Mouse (Mus musculus) lung, embryonic 16.5 days (tissue): Measurements from ENCODE around the gene Cenpm. TPM values are rescaled to one million over a fixed set of nuclear protein-coding genes. Genes with fewer than 3 reads are reported as not detected.
A peak's percentile ranks its signal among the peaks of the same experiment; 100 is the strongest.

Experiments used
- ATAC-seq: fragments of 200-750 bp; cut with Nextera tagmentation; 2 replicates; pipeline ENCODE4 v1.8.0; 2017; ENCODE audit warnings: low read depth, mild to moderate bottlenecking, moderate library complexity
- H3K27ac ChIP-seq: fragments of 300-500 bp; sonication (generic); 2 replicates; pipeline ENCODE4 v1.5.1; 2014; ENCODE audit warnings: mild to moderate bottlenecking, control low read depth, low read length
- H3K27me3 ChIP-seq: fragments of 300-500 bp; sonication (generic); 2 replicates; pipeline ENCODE4 v1.6.1; 2014; ENCODE audit warnings: low read depth, low read length, mixed read lengths; ENCODE audit not compliant: control insufficient read depth, insufficient read depth
- H3K36me3 ChIP-seq: fragments of 300-500 bp; sonication (generic); 2 replicates; pipeline ENCODE4 v1.6.1; 2014; ENCODE audit warnings: low read length; ENCODE audit not compliant: control insufficient read depth, insufficient read depth
- H3K4me1 ChIP-seq: fragments of 300-500 bp; sonication (generic); replicated peaks from 2 replicates; pipeline ENCODE4 v1.6.1; 2014; ENCODE audit warnings: low read length, mixed read lengths; ENCODE audit not compliant: control insufficient read depth, insufficient read depth
- H3K4me2 ChIP-seq: fragments of 300-500 bp; sonication (generic); 2 replicates; pipeline ENCODE4 v1.6.1; 2014; ENCODE audit warnings: low read depth, low read length, control low read depth
- H3K4me3 ChIP-seq: fragments of 300-500 bp; sonication (generic); 2 replicates; pipeline ENCODE4 v1.5.1; 2014; ENCODE audit warnings: mild to moderate bottlenecking, low read length, control low read depth
- H3K9ac ChIP-seq: fragments of 300-500 bp; sonication (generic); 2 replicates; pipeline ENCODE4 v1.6.1; 2014; ENCODE audit warnings: low read length, control low read depth
- H3K9me3 ChIP-seq: fragments of 300-500 bp; sonication (generic); 2 replicates; pipeline ENCODE4 v1.6.1; 2016; ENCODE audit warnings: low read length; ENCODE audit not compliant: control insufficient read depth
- WGBS: fragments of 180-500 bp; shearing (Covaris S2); extraction: QIAGEN DNeasy Blood & Tissue Kit; methylation state at CpG from one replicate; pipeline ENCODE4 v1.1.7; 2014; 5-methylcytosine and 5-hydroxymethylcytosine counted together
- polyA plus RNA-seq: library from polyadenylated mRNA; unstranded; fragments of >200 nt; fragmentation: Nextera tagmentation; extraction: Ambion mirVana; gene quantifications from 2 replicates; pipeline ENCODE4 v1.2.1, GENCODE M21; 2015

The Cenpm gene
- polyA plus RNA-seq, 1 experiment from 2014 or later, result 65.1 TPM

- H3K9ac ChIP-seq, result no peak overlapping the region
- H3K36me3 ChIP-seq, result no peaks in the 10 kb centered on the region
- ATAC-seq, result no peak; the same call in 1 of the 2 replicates
- H3K9me3 ChIP-seq, result no peaks in the 10 kb centered on the region
- 56% methylated on average over 4 of the region's 4 CpGs for WGBS
- no peaks in the 10 kb centered on the region; the same call in 1 of the 2 replicates for H3K4me1 ChIP-seq
- no peaks in the 10 kb centered on the region for H3K27me3 ChIP-seq
- no peak overlapping the region for H3K4me2 ChIP-seq
- H3K27ac ChIP-seq, result no peak overlapping the region
- no peak overlapping the region for H3K4me3 ChIP-seq
Measured at GRCm38 (mm10) chr15:82231100-82231499, 13.4 kb downstream of the Cenpm start.

DNA sequence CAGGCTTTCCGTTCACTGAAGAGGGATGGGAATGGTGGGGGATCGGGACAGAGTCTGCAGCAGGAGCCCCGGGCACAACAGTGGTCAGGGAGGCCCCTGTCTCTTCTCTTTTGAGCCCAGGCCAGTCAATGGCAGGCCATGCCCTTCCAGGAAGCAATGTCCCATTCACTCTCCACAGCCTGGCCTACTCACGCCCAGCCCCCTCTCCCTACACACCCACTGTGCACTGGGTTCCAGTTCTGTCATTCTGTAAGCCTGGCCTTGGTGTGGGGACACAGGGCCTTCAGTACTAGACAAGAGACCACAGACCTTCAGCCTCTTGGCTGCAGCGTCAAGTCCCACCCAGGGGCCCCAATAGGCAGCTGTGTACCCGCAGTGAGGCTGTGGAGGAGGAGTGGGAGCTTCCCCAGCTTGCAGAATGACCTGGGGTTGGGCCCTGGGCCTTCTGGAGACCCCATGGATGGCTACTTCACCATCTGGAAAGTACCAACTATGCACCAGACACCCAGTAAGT lies 14.4 kb downstream of the Cenpm start:
- no peaks in the 10 kb centered on the region for H3K36me3 ChIP-seq
- no peaks in the 10 kb centered on the region for H3K9me3 ChIP-seq
- no peak overlapping the region for H3K4me2 ChIP-seq
- H3K4me1 ChIP-seq, result no peaks in the 10 kb centered on the region; the same call in 1 of the 2 replicates
- no peak overlapping the region for H3K27ac ChIP-seq
- ATAC-seq, result no peak
- no peak overlapping the region for H3K4me3 ChIP-seq
- 75% methylated on average over 6 of the region's 6 CpGs for WGBS
- no peak overlapping the region for H3K9ac ChIP-seq
- H3K27me3 ChIP-seq, result peaks cover 2% of the 10 kb centered on the region

- Histone ChIP-seq H3K27ac (no peak overlapping the region), H3K9ac (no peak overlapping the region), H3K27me3 (peaks cover 7% of the 10 kb centered on the region), H3K9me3 (no peaks in the 10 kb centered on the region), H3K4me1 (no peaks in the 10 kb centered on the region; the same call in 1 of the 2 replicates), H3K4me2 (no peak overlapping the region), H3K4me3 (no peak overlapping the region), H3K36me3 (no peaks in the 10 kb centered on the region)
- WGBS, result 41% methylated on average over 11 of the region's 11 CpGs
- ATAC-seq, result peak; percentile 46
Measured at GRCm38 (mm10) chr15:82229542-82230045, 15.0 kb downstream of the Cenpm start.

DNA sequence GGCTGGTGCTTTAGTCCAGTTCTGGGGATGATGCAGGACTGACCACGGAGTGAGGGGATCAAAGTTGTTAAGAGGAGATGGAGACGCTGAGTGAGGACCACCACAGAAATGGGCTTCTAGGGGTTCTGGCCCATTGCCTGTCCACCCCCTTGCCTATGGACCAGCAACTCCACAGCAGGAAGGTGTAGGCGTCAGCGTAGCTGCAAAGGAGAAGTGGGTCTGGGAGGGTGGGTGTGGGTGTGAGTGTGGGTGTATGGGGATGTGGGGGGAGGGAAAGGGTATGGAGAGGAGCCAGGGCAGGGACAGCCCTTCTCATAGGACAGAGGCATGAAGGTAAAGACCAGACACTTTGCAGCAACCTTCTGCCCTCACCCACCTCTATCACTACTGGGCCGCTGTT lies 18.8 kb downstream of the Cenpm start:
- WGBS, result 75% methylated on average over 5 of the region's 5 CpGs

GRCm38 (mm10) chr15:82224602-82225215 lies 19.8 kb downstream of the Cenpm start:
- H3K27me3 ChIP-seq, result peaks cover 22% of the 10 kb centered on the region
- no peak overlapping the region for H3K9ac ChIP-seq
- peaks cover 6% of the 10 kb centered on the region for H3K4me1 ChIP-seq
- H3K9me3 ChIP-seq, result no peaks in the 10 kb centered on the region
- no peaks in the 10 kb centered on the region for H3K36me3 ChIP-seq
- H3K4me2 ChIP-seq, result peak overlapping the region; percentile 66
- no peak overlapping the region for H3K27ac ChIP-seq
- 35% methylated on average over 7 of the region's 7 CpGs for WGBS
- no peak; the same call in 1 of the 2 replicates for ATAC-seq
- no peak overlapping the region for H3K4me3 ChIP-seq

More for the DNA sequence above, 18.8 kb downstream of the Cenpm start:
- Histone ChIP-seq H3K9ac (no peak overlapping the region), H3K4me1 (peaks cover 6% of the 10 kb centered on the region), H3K4me2 (no peak overlapping the region), H3K9me3 (no peaks in the 10 kb centered on the region), H3K27ac (no peak overlapping the region), H3K27me3 (peaks cover 19% of the 10 kb centered on the region), H3K36me3 (no peaks in the 10 kb centered on the region), H3K4me3 (no peak overlapping the region)
- no peak for ATAC-seq

- WGBS, result 1% methylated on average over 39 of the region's 44 CpGs
- H3K4me1 ChIP-seq, result peaks cover 6% of the 10 kb centered on the region
- H3K9me3 ChIP-seq, result no peaks in the 10 kb centered on the region
- peak within 1 kb of the TSS; percentile 66 for H3K4me2 ChIP-seq
- peak; percentile 45 for ATAC-seq
- no peak within 1 kb of the TSS for H3K9ac ChIP-seq
- peaks cover 22% of the 10 kb centered on the region for H3K27me3 ChIP-seq
- no peaks in the 10 kb centered on the region for H3K36me3 ChIP-seq
- no peak within 1 kb of the TSS for H3K27ac ChIP-seq
- peak within 1 kb of the TSS; percentile 44 for H3K4me3 ChIP-seq
Measured at GRCm38 (mm10) chr15:82223657-82224601, 20.6 kb downstream of the Cenpm start, which contains the start of gene Tnfrsf13c. TSS of gene Tnfrsf13c (minus strand) at chr15:82224369.

- Histone ChIP-seq H3K4me2 (no peak overlapping the region), H3K9ac (no peak overlapping the region), H3K4me1 (peaks cover 6% of the 10 kb centered on the region), H3K27ac (no peak overlapping the region), H3K9me3 (no peaks in the 10 kb centered on the region), H3K27me3 (peaks cover 22% of the 10 kb centered on the region), H3K36me3 (no peaks in the 10 kb centered on the region), H3K4me3 (no peak overlapping the region)
- 19% methylated on average over 7 of the region's 7 CpGs for WGBS
- no peak for ATAC-seq
Measured at GRCm38 (mm10) chr15:82223251-82223650, 21.3 kb downstream of the Cenpm start.

- no peak for ATAC-seq
- Histone ChIP-seq H3K9me3 (no peaks in the 10 kb centered on the region), H3K27ac (no peak overlapping the region), H3K36me3 (no peaks in the 10 kb centered on the region), H3K4me1 (peaks cover 6% of the 10 kb centered on the region), H3K4me3 (no peak overlapping the region), H3K4me2 (no peak overlapping the region), H3K9ac (no peak overlapping the region), H3K27me3 (peaks cover 34% of the 10 kb centered on the region)
- WGBS, result 71% methylated on average over 14 of the region's 14 CpGs
Measured at GRCm38 (mm10) chr15:82221104-82221860, 23.3 kb downstream of the Cenpm start.
